Mouse (Mus musculus): ENCODE results near the gene Hist1h4j. TPM values are rescaled to one million over a fixed set of nuclear protein-coding genes. Genes with fewer than 3 reads are reported as not detected.

Hist1h4j gene
- polyA plus RNA-seq (2017; shearing (Covaris generic)): 1.1 TPM

GRCm38 (mm10) chr13:21734906-21735767 is at the start of gene Hist1h4j:
Hist1h4j (plus strand) TSS chr13:21735064.

DNA sequence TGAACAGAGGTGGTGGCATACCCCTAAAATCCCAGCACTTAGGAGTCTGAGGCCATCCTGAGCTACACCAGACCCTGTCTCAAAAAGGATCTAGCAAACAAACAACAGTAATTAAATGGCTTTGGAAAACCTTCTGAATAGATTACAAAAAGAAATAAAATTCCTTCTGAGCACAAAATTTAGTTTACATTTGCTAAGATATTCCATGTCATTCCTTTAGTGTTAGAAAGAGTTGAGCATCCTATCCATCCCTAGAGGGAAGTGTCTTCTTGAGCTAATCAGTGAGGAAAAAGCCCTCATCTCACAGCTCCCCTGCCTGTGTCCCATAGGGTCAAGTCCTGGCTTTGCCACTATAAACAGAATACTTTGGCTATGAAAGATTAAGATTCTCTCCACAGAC is 37.1 kb upstream of the Hist1h4j start, which contains the start of gene Olfr1359:
Olfr1359 (plus strand) TSS at position 301 of the 400 bp plus-strand sequence.

GRCm38 (mm10) chr13:21715864-21716539 is 18.9 kb upstream of the Hist1h4j start, which contains the start of the genes Hist1h2bl and Hist1h2ai:
Hist1h2bl (minus strand) TSS chr13:21716143.
Hist1h2ai (plus strand) TSS chr13:21716422.

GRCm38 (mm10) chr13:21717397-21718357 is 17.2 kb upstream of the Hist1h4j start, which contains the start of gene Hist1h3h:
Hist1h3h (plus strand) TSS chr13:21717659.

GRCm38 (mm10) chr13:21721757-21722372 is 13.0 kb upstream of the Hist1h4j start, which contains the start of gene Hist1h2bm:
Hist1h2bm (plus strand) TSS chr13:21722044.

DNA sequence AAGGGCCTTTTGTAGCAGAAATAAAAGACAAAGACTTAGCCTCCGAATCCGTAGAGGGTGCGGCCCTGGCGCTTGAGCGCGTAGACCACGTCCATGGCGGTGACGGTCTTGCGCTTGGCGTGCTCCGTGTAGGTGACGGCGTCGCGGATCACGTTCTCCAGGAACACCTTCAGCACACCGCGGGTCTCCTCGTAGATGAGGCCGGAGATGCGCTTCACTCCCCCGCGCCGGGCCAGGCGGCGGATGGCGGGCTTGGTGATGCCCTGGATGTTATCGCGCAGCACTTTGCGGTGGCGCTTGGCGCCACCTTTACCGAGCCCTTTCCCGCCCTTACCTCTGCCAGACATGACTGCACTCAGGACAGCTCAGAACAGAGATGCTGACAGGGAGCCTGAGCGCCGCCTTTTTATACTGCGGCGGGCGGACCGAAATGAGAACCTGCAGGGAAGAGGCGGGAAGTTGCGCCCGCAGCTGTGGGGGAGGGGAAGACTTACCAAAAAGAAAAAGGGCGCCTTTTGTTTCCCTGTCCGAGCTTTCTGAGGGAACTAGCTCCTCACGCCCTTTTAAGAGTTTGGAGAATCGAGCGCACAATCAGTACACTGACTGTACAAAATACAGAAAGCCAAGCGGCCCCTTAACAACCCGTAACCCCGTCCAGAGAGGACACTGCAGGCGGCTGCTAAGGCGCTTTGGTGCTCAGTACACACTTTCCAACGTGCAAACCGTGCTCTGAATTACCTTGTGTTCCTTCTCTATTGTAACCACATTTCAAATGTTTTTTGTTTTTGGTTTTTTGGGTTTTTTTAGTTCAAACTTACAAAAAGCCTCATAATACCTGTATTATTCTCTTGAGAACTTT is 15.5 kb downstream of the Hist1h4j start, which contains the start of gene Hist1h4k:
Hist1h4k (minus strand) TSS at position 347 of the 859 bp plus-strand sequence.

GRCm38 (mm10) chr13:21753524-21754285 is 18.8 kb downstream of the Hist1h4j start, which contains the start of the genes Hist1h2ak and Hist1h2bn:
Hist1h2ak (minus strand) TSS chr13:21753827.
Hist1h2bn (plus strand) TSS chr13:21754123.

DNA sequence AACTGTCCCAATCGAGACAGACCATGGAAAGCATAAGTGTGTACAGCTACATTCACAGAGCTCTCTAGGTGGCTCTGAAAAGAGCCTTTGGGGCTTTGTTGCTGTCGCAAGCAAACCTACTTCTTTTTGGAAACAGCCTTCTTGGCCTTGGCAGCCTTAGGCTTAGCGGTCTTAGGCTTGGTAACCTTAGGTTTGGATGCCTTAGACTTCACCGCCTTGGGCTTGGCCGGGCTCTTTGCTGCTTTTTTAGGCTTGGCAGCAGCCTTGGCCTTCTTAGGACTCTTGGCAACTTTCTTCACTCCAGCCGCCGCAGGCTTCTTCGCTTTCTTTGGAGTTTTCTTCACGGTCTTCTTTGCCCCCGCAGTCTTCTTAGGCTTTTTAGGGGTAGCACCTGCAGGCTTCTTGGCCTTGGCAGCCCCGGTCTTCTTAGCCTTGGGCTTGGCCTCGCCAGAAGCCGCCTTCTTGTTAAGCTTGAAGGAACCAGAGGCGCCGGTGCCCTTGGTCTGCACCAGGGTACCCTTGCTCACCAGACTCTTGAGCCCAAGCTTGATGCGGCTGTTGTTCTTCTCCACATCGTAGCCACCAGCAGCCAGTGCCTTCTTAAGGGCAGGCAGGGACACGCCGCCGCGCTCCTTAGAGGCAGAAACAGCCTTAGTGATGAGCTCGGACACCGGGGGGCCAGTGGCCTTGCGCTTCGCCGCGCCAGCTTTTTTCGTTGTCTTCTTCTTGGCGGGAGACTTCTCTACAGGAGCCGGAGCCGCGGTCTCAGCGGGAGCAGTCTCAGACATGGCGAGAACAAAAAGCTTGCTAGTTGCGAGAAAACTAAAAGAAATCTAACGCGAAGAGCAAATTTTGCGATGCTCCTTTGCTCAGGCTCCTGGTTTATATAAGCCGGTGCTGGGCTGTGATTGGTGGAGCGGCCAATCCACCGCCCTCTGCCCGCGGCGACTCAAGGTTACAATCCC is 45.2 kb downstream of the Hist1h4j start, which contains the start of gene Hist1h1b:
Hist1h1b (minus strand) TSS at position 859 of the 965 bp plus-strand sequence.

GRCm38 (mm10) chr13:21783255-21783617 is 48.4 kb downstream of the Hist1h4j start, which contains the start of gene Hist1h3i:
Hist1h3i (minus strand) TSS chr13:21783370.

Other genes starting within 250 kb of the Hist1h4j start
- gene AK157302, start 239.8 kb upstream of the Hist1h4j start, polyA plus RNA-seq (2017; shearing (Covaris generic)): 0.55 TPM
- gene Gm11273, start 233.6 kb upstream of the Hist1h4j start, polyA plus RNA-seq (2017; shearing (Covaris generic)): 3.5 TPM
- 3.1 TPM for gene Zkscan8, start 203.9 kb upstream of the Hist1h4j start, polyA plus RNA-seq (2017; shearing (Covaris generic))
- gene Olfr1366, start 192.3 kb upstream of the Hist1h4j start, polyA plus RNA-seq (2017; shearing (Covaris generic)): 0.11 TPM
- gene Olfr1535, start 175.2 kb upstream of the Hist1h4j start, polyA plus RNA-seq (2017; shearing (Covaris generic)): not detected
- gene Olfr1364, start 153.3 kb upstream of the Hist1h4j start, polyA plus RNA-seq (2017; shearing (Covaris generic)): not detected
- gene Olfr1362, start 121.0 kb upstream of the Hist1h4j start, polyA plus RNA-seq (2017; shearing (Covaris generic)): not detected
- gene Olfr11, start 92.5 kb upstream of the Hist1h4j start, polyA plus RNA-seq (2017; shearing (Covaris generic)): not detected
- not detected for gene Olfr1361, start 71.7 kb upstream of the Hist1h4j start, polyA plus RNA-seq (2017; shearing (Covaris generic))
- not detected for gene Olfr1360, start 57.7 kb upstream of the Hist1h4j start, polyA plus RNA-seq (2017; shearing (Covaris generic))
- not detected for gene Olfr1359, start 37.0 kb upstream of the Hist1h4j start, polyA plus RNA-seq (2017; shearing (Covaris generic))
- not detected for gene Hist1h2bl, start 18.9 kb upstream of the Hist1h4j start, polyA plus RNA-seq (2017; shearing (Covaris generic))
- gene Hist1h2ai, start 18.6 kb upstream of the Hist1h4j start, polyA plus RNA-seq (2017; shearing (Covaris generic)): not detected
- 1.7 TPM for gene Hist1h3h, start 17.4 kb upstream of the Hist1h4j start, polyA plus RNA-seq (2017; shearing (Covaris generic))
- gene Hist1h2bm, start 13.0 kb upstream of the Hist1h4j start, polyA plus RNA-seq (2017; shearing (Covaris generic)): not detected
- 10.0 TPM for gene Hist1h4k, start 15.4 kb downstream of the Hist1h4j start, polyA plus RNA-seq (2017; shearing (Covaris generic))
- 4.1 TPM for gene Hist1h2ak, start 18.8 kb downstream of the Hist1h4j start, polyA plus RNA-seq (2017; shearing (Covaris generic))
- 2.5 TPM for gene Hist1h2bn, start 19.1 kb downstream of the Hist1h4j start, polyA plus RNA-seq (2017; shearing (Covaris generic))
- gene Hist1h1b, start 45.6 kb downstream of the Hist1h4j start, polyA plus RNA-seq (2017; shearing (Covaris generic)): 0.97 TPM
- gene Hist1h3i, start 48.3 kb downstream of the Hist1h4j start, polyA plus RNA-seq (2017; shearing (Covaris generic)): 1.9 TPM
- 2.3 TPM for gene Hist1h2an, start 52.2 kb downstream of the Hist1h4j start, polyA plus RNA-seq (2017; shearing (Covaris generic))
- not detected for gene Hist1h2bp, start 52.4 kb downstream of the Hist1h4j start, polyA plus RNA-seq (2017; shearing (Covaris generic))
- 6.5 TPM for gene Hist1h2bq, start 75.1 kb downstream of the Hist1h4j start, polyA plus RNA-seq (2017; shearing (Covaris generic))
- 14.0 TPM for gene Hist1h2ao, start 75.4 kb downstream of the Hist1h4j start, polyA plus RNA-seq (2017; shearing (Covaris generic))
- 29.9 TPM for gene Hist1h4m, start 76.7 kb downstream of the Hist1h4j start, polyA plus RNA-seq (2017; shearing (Covaris generic))
- gene Hist1h4n, start 97.1 kb downstream of the Hist1h4j start, polyA plus RNA-seq (2017; shearing (Covaris generic)): 31.0 TPM
- gene Hist1h2ap, start 98.4 kb downstream of the Hist1h4j start, polyA plus RNA-seq (2017; shearing (Covaris generic)): 68.0 TPM
- 6.1 TPM for gene Hist1h2br, start 98.7 kb downstream of the Hist1h4j start, polyA plus RNA-seq (2017; shearing (Covaris generic))
- 0.66 TPM for gene Zfp184, start 210.0 kb downstream of the Hist1h4j start, polyA plus RNA-seq (2017; shearing (Covaris generic))
- not detected for gene Pom121l2, start 246.1 kb downstream of the Hist1h4j start, polyA plus RNA-seq (2017; shearing (Covaris generic))

Measured in naive thymus-derived CD4-positive, alpha-beta T cell, adult 5 months (primary cell).